ENCODE assay signal across 8 mouse cellular contexts in the genomic region with DNA sequence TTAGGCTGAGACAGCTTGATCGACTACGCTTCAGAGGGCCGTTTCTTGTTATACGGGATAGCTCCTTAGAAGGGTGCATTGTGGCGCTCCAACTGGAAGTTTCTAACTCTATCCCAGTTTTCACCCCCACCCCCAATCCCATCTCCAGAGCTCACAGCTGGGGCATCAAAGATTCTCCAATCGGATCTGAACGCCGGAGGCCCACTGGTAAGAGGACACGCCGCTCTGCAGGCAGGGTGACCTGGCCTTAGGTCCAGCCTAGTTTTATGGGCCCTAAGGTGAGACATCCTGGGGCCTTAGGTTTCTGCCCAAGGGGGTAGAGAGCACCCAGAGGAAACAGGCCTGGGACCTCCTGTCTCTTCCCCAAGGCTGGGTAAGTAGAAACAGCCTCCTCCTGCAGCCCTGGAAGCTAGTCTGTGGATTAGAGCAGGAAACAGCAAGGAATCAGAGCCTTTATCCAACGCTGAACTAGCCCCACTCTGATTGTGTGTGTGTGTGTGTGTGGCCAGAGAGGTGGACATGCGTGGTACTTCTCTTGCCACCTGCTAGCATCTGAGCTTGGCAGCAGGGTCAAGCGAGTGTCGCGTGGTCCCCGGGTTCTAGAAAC. TPM values are rescaled to one million over a fixed set of nuclear protein-coding genes. Genes with fewer than 3 reads are reported as not detected.
DNase-seq lines count a peak whose midpoint lies in the region; ATAC-seq lines count a peak whose summit lies in the region.

No protein-coding gene starts in this region.

- WGBS in forebrain, embryonic 16.5 days = 15% methylated on average over 16 of the region's 16 CpGs
- WGBS in liver, embryonic 13.5 days (ENCODE audit: insufficient replicate concordance) = 9% methylated on average over 16 of the region's 16 CpGs

- peak overlapping the region; percentile 52 for H3K4me3 ChIP-seq in forebrain, embryonic 16.5 days (replicated peaks; ENCODE audit: low read length)
- no peak overlapping the region for H3K4me3 ChIP-seq in liver, embryonic 13.5 days (replicated peaks)

- peaks cover 47% of the 10 kb centered on the region for H3K4me1 ChIP-seq in forebrain, embryonic 16.5 days (replicated peaks; ENCODE audit: control insufficient read depth, insufficient read depth, low read length)
- peaks cover 16% of the 10 kb centered on the region for H3K4me1 ChIP-seq in liver, embryonic 13.5 days (replicated peaks)

- DNase-seq in embryo, embryonic 11 days = peak; percentile 45
- DNase-seq in embryo, embryonic 10 days (ENCODE audit: low spot score) = no peak
- DNase-seq in B cell, adult 2 months = peak; percentile 11 to 28
- DNase-seq in liver, embryonic 13.5 days = no peak
- DNase-seq in right cerebral cortex, postnatal 25 days = no peak
- DNase-seq in frontal cortex, adult 2 months (ENCODE audit: extremely low spot score in 1 of 2, low spot score in 1 of 2) = no peak
- no peak for DNase-seq in spleen, postnatal 4 days (ENCODE audit: low spot score in 2 of 2)

- no peak overlapping the region for H3K27ac ChIP-seq in forebrain, embryonic 16.5 days (ENCODE audit: low read length)
- H3K27ac ChIP-seq in liver, embryonic 13.5 days = no peak overlapping the region

- peak overlapping the region; percentile 23 for H3K9ac ChIP-seq in forebrain, embryonic 16.5 days (replicated peaks; ENCODE audit: low read depth, low read length)
- no peak overlapping the region for H3K9ac ChIP-seq in liver, embryonic 13.5 days

- peak overlapping the region; percentile 93 for H3K4me2 ChIP-seq in forebrain, embryonic 16.5 days (ENCODE audit: low read length)
- H3K4me2 ChIP-seq in liver, embryonic 13.5 days = 0 out of 2 replicates have a peak overlapping the region, but pooled peaks have one; percentile 14

- H3K9me3 ChIP-seq in forebrain, embryonic 16.5 days (ENCODE audit: control insufficient read depth, low read length) = no peaks in the 10 kb centered on the region
- no peaks in the 10 kb centered on the region for H3K9me3 ChIP-seq in liver, embryonic 13.5 days (replicated peaks)

- peaks cover 21% of the 10 kb centered on the region for H3K27me3 ChIP-seq in forebrain, embryonic 16.5 days (replicated peaks; ENCODE audit: control insufficient read depth, insufficient read depth, low read length)
- H3K27me3 ChIP-seq in liver, embryonic 13.5 days = peaks cover 100% of the 10 kb centered on the region

- ATAC-seq in forebrain, embryonic 16.5 days = no peak
- ATAC-seq in liver, embryonic 13.5 days (ENCODE audit: low read depth) = no peak

- no peaks in the 10 kb centered on the region for H3K36me3 ChIP-seq in forebrain, embryonic 16.5 days (ENCODE audit: control insufficient read depth, insufficient read depth)
- H3K36me3 ChIP-seq in liver, embryonic 13.5 days = no peaks in the 10 kb centered on the region

RNA-seq across cellular contexts. Expression of a gene that starts 3.8 kb away (rescaled TPM):
- polyA plus RNA-seq in forebrain, embryonic 16.5 days (2015; fragmentation: Nextera tagmentation; extraction: Ambion mirVana) = 6.9 and 7.2 TPM in 2 replicates
- not detected in 2 replicates for polyA plus RNA-seq in liver, embryonic 13.5 days (2015; fragmentation: Nextera tagmentation; extraction: Ambion mirVana)
- 13.0 and 13.1 TPM in 2 replicates for polyA plus RNA-seq in frontal cortex, adult 2 months (2012; rRNA removed)

Comparison
In these comparisons a context has a peak if more than half of its experiments do, and no peak if none do; other contexts are left out.
1. DNase-seq: peak in embryo, embryonic 11 days (single experiment) and B cell, adult 2 months (2 of 2); none in embryo, embryonic 10 days (single experiment), liver, embryonic 13.5 days (single experiment), right cerebral cortex, postnatal 25 days (single experiment), frontal cortex, adult 2 months (0 of 2) and spleen, postnatal 4 days (0 of 2).